Mouse (Mus musculus) activated CD4-positive, CD25-positive, alpha-beta regulatory T cell, adult 9 weeks (primary cell): ENCODE results near the gene Kctd21. TPM values are rescaled to one million over a fixed set of nuclear protein-coding genes. Genes with fewer than 3 reads are reported as not detected.

ENCODE experiments used
- polyA plus RNA-seq: library from polyadenylated mRNA; unstranded; fragments of 100-300 nt; shearing (Covaris generic); gene quantifications from one replicate; pipeline ENCODE4 v1.2.1, GENCODE M21; 2017

Gene Kctd21
- polyA plus RNA-seq = 3.0 TPM

DNA sequence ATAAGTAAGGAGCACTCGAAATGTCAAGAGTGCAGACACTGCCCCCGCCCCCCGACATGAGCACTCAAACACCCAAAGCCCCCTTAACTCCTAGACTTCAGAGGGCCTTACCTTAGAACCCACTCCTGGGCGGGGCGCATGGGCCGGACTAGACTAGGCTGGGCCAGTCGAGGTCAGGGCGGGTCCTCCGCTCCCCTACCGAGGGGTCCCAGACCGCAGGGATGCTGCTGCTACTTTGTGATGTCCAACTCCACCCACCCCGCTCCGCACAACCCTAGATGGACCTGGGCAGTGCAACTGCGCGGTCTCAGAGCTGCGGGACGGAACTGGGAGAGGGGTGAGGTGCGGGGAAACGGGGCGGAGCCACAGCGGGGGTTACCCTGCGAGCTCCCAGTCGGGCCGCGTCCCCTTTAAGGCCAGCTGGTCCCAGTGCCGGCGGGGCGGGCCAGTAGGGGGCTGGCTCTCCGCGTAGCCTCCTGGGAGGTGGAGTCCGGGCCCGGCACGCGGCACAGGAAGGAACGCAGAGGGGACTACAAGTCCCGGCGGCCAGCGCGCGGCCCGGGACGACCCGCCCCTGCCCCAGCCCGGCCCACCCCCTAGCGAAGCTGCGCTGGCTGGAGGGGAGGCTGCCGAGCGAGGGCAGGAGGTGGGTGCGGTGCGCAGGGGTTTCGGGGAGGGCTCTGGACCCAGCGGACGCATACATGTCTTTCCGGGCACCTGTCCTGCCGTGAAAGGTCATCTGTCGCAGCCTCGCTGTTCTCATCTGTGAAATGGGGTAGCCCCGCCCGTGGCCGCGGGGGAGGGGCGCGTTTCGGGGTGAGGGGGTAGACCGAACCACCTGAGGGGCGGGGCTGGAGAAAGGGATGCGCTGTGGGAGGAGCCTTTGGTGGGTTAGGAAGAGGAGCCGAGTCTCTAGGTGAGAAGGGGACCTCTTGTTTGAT, at the start of gene Kctd21, which contains the start of gene Usp35:
Gene Kctd21 (plus strand): TSS at position 602 of the 941 bp plus-strand sequence.
Gene Usp35 (minus strand): TSS at position 295 of the 941 bp plus-strand sequence.

Other genes starting within 250 kb of the Kctd21 start
- gene Usp35, start 307 bp upstream of the Kctd21 start, polyA plus RNA-seq = 1.4 TPM
- gene Alg8, start 39.3 kb downstream of the Kctd21 start, polyA plus RNA-seq = 22.0 TPM
- 175 TPM for gene Ndufc2, start 67.7 kb downstream of the Kctd21 start, polyA plus RNA-seq
- gene Thrsp, start 85.4 kb downstream of the Kctd21 start, polyA plus RNA-seq = not detected
- gene Kctd14, start 119.0 kb downstream of the Kctd21 start, polyA plus RNA-seq = 0.45 TPM
- gene Ints4, start 148.6 kb downstream of the Kctd21 start, polyA plus RNA-seq = 57.6 TPM
- gene Aamdc, start 247.2 kb downstream of the Kctd21 start, polyA plus RNA-seq = 46.5 TPM
- gene Rsf1, start 247.6 kb downstream of the Kctd21 start, polyA plus RNA-seq = 22.3 TPM